Mouse (Mus musculus) megakaryocyte, embryonic 14.5 days (primary cell): ENCODE results near the gene Mdfic.

Experiments
- FLI1 ChIP-seq: IDR thresholded peaks from 2 replicates; pipeline ENCODE4 v1.6.1; 2012; ENCODE audit warnings: low read length, inconsistent platforms, mixed read lengths
- GATA1 ChIP-seq: IDR thresholded peaks from 3 replicates; pipeline ENCODE4 v1.6.1; 2012; ENCODE audit warnings: mixed read lengths, low read length, inconsistent platforms, borderline replicate concordance

- TF ChIP-seq GATA1 (no peak), FLI1 (no peak)
Observed at GRCm38 (mm10) chr6:15770128-15770527, 49.7 kb downstream of the Mdfic start.
